Mouse (Mus musculus) C2C12 (cell line): Measurements from ENCODE around the gene Cfap99.

Experiments
- CTCF ChIP-seq: IDR thresholded peaks from one replicate; pipeline ENCODE4 v1.5.1; 2011; ENCODE audit not compliant: control insufficient read depth, insufficient read depth, insufficient read length
- MAX ChIP-seq: IDR thresholded peaks from one replicate; pipeline ENCODE4 v1.6.1; 2011; ENCODE audit warnings: mild to moderate bottlenecking, control low read depth
- MYOD1 ChIP-seq: IDR thresholded peaks from one replicate; pipeline ENCODE4 v1.6.1; 2011; ENCODE audit warnings: low read depth; ENCODE audit not compliant: control insufficient read depth, insufficient read length
- USF1 ChIP-seq: IDR thresholded peaks from one replicate; pipeline ENCODE4 v1.6.1; 2011; ENCODE audit warnings: low read depth, mild to moderate bottlenecking, control low read depth, moderate library complexity

GRCm38 (mm10) chr5:34352084-34352631 is 63.8 kb downstream of the Cfap99 start:
- TF ChIP-seq CTCF, result no peak
- TF ChIP-seq USF1, result no peak
- no peak for TF ChIP-seq MYOD1
- no peak for TF ChIP-seq MAX
